Mouse (Mus musculus): ENCODE data around the gene Scnn1a. TPM values are rescaled to one million over a fixed set of nuclear protein-coding genes. Genes with fewer than 3 reads are reported as not detected.
"Not testable (repeated sequence)": the region's sequence is repeated elsewhere in the genome, so short reads cannot be mapped to it uniquely, and the experiment has no call there.

The Scnn1a gene
- polyA plus RNA-seq, 1 experiment from 2014 or later: 0.21 TPM

- ATAC-seq (replicated peaks; ENCODE audit: low FRiP score): no peak
- H3K9me3 ChIP-seq (ENCODE audit: control insufficient read depth, low read length): no peaks in the 10 kb centered on the region
- no peaks in the 10 kb centered on the region for H3K36me3 ChIP-seq (ENCODE audit: control insufficient read depth, insufficient read depth, low read length)
- no peak overlapping the region for H3K9ac ChIP-seq (ENCODE audit: low read length)
- WGBS: 88% methylated on average over 4 of the region's 4 CpGs
- no peaks in the 10 kb centered on the region for H3K4me1 ChIP-seq (replicated peaks; ENCODE audit: control insufficient read depth, insufficient read depth, low read length)
- no peak overlapping the region for H3K27ac ChIP-seq (ENCODE audit: low read depth, low read length)
- no peak overlapping the region for H3K4me3 ChIP-seq (ENCODE audit: low read depth, low read length)
- H3K27me3 ChIP-seq (ENCODE audit: control insufficient read depth, insufficient read depth, low read length): no peaks in the 10 kb centered on the region
- no peak for DNase-seq (ENCODE audit: low spot score)
- H3K4me2 ChIP-seq (ENCODE audit: low read depth, low read length, severe bottlenecking): no peak overlapping the region
Observed at GRCm38 (mm10) chr6:125303242-125303641, 17.2 kb upstream of the Scnn1a start.

GRCm38 (mm10) chr6:125304408-125304807 is 16.1 kb upstream of the Scnn1a start:
- not testable (repeated sequence) for H3K4me1 ChIP-seq (replicated peaks; ENCODE audit: control insufficient read depth, insufficient read depth, low read length); H3K9me3 ChIP-seq (ENCODE audit: control insufficient read depth, low read length); H3K27me3 ChIP-seq (ENCODE audit: control insufficient read depth, insufficient read depth, low read length); H3K4me3 ChIP-seq (ENCODE audit: low read depth, low read length); H3K27ac ChIP-seq (ENCODE audit: low read depth, low read length); H3K4me2 ChIP-seq (ENCODE audit: low read depth, low read length, severe bottlenecking); DNase-seq (ENCODE audit: low spot score); ATAC-seq (replicated peaks; ENCODE audit: low FRiP score); H3K9ac ChIP-seq (ENCODE audit: low read length); H3K36me3 ChIP-seq (ENCODE audit: control insufficient read depth, insufficient read depth, low read length)
- WGBS: 88% methylated on average over 7 of the region's 7 CpGs

GRCm38 (mm10) chr6:125305465-125305864 is 15.0 kb upstream of the Scnn1a start:
- Histone ChIP-seq H3K27ac (ENCODE audit: low read depth, low read length) (no peak overlapping the region), H3K4me3 (ENCODE audit: low read depth, low read length) (no peak overlapping the region), H3K4me1 (replicated peaks; ENCODE audit: control insufficient read depth, insufficient read depth, low read length) (no peaks in the 10 kb centered on the region), H3K4me2 (ENCODE audit: low read depth, low read length, severe bottlenecking) (no peak overlapping the region), H3K9ac (ENCODE audit: low read length) (no peak overlapping the region), H3K27me3 (ENCODE audit: control insufficient read depth, insufficient read depth, low read length) (no peaks in the 10 kb centered on the region), H3K9me3 (ENCODE audit: control insufficient read depth, low read length) (no peaks in the 10 kb centered on the region), H3K36me3 (ENCODE audit: control insufficient read depth, insufficient read depth, low read length) (no peaks in the 10 kb centered on the region)
- ATAC-seq (replicated peaks; ENCODE audit: low FRiP score): no peak
- no peak for DNase-seq (ENCODE audit: low spot score)
- 92% methylated on average over 6 of the region's 6 CpGs for WGBS

GRCm38 (mm10) chr6:125307091-125307490 is 13.4 kb upstream of the Scnn1a start:
- ATAC-seq (replicated peaks; ENCODE audit: low FRiP score): no peak
- no peak overlapping the region for H3K9ac ChIP-seq (ENCODE audit: low read length)
- no peaks in the 10 kb centered on the region for H3K9me3 ChIP-seq (ENCODE audit: control insufficient read depth, low read length)
- WGBS: 94% methylated on average over 5 of the region's 5 CpGs
- H3K36me3 ChIP-seq (ENCODE audit: control insufficient read depth, insufficient read depth, low read length): no peaks in the 10 kb centered on the region
- H3K27me3 ChIP-seq (ENCODE audit: control insufficient read depth, insufficient read depth, low read length): no peaks in the 10 kb centered on the region
- no peak overlapping the region for H3K4me2 ChIP-seq (ENCODE audit: low read depth, low read length, severe bottlenecking)
- H3K4me1 ChIP-seq (replicated peaks; ENCODE audit: control insufficient read depth, insufficient read depth, low read length): no peaks in the 10 kb centered on the region
- DNase-seq (ENCODE audit: low spot score): no peak
- no peak overlapping the region for H3K27ac ChIP-seq (ENCODE audit: low read depth, low read length)
- H3K4me3 ChIP-seq (ENCODE audit: low read depth, low read length): no peak overlapping the region

- Histone ChIP-seq H3K9me3 (ENCODE audit: control insufficient read depth, low read length) (no peaks in the 10 kb centered on the region), H3K27me3 (ENCODE audit: control insufficient read depth, insufficient read depth, low read length) (no peaks in the 10 kb centered on the region), H3K27ac (ENCODE audit: low read depth, low read length) (no peak overlapping the region), H3K4me2 (ENCODE audit: low read depth, low read length, severe bottlenecking) (no peak overlapping the region), H3K9ac (ENCODE audit: low read length) (no peak overlapping the region), H3K36me3 (ENCODE audit: control insufficient read depth, insufficient read depth, low read length) (no peaks in the 10 kb centered on the region), H3K4me3 (ENCODE audit: low read depth, low read length) (no peak overlapping the region), H3K4me1 (replicated peaks; ENCODE audit: control insufficient read depth, insufficient read depth, low read length) (peaks cover 5% of the 10 kb centered on the region; the same call in 1 of the 2 replicates)
- DNase-seq (ENCODE audit: low spot score) (peak; percentile 70), ATAC-seq (replicated peaks; ENCODE audit: low FRiP score) (peak; percentile 55)
- 9% methylated on average over 13 of the region's 13 CpGs for WGBS
Observed at GRCm38 (mm10) chr6:125308921-125309320, 11.5 kb upstream of the Scnn1a start.

- H3K4me2 ChIP-seq (ENCODE audit: low read depth, low read length, severe bottlenecking): no peak overlapping the region
- H3K27ac ChIP-seq (ENCODE audit: low read depth, low read length): no peak overlapping the region
- 37% methylated on average over 5 of the region's 5 CpGs for WGBS
- no peak for ATAC-seq (replicated peaks; ENCODE audit: low FRiP score)
- H3K9me3 ChIP-seq (ENCODE audit: control insufficient read depth, low read length): no peaks in the 10 kb centered on the region
- no peaks in the 10 kb centered on the region for H3K36me3 ChIP-seq (ENCODE audit: control insufficient read depth, insufficient read depth, low read length)
- DNase-seq (ENCODE audit: low spot score): no peak
- no peaks in the 10 kb centered on the region for H3K27me3 ChIP-seq (ENCODE audit: control insufficient read depth, insufficient read depth, low read length)
- no peak overlapping the region for H3K9ac ChIP-seq (ENCODE audit: low read length)
- no peak overlapping the region for H3K4me3 ChIP-seq (ENCODE audit: low read depth, low read length)
- peaks cover 5% of the 10 kb centered on the region; the same call in 1 of the 2 replicates for H3K4me1 ChIP-seq (replicated peaks; ENCODE audit: control insufficient read depth, insufficient read depth, low read length)
Observed at GRCm38 (mm10) chr6:125309406-125309805, 11.1 kb upstream of the Scnn1a start.

- no peak overlapping the region for H3K4me2 ChIP-seq (ENCODE audit: low read depth, low read length, severe bottlenecking)
- no peak overlapping the region for H3K9ac ChIP-seq (ENCODE audit: low read length)
- no peaks in the 10 kb centered on the region for H3K27me3 ChIP-seq (ENCODE audit: control insufficient read depth, insufficient read depth, low read length)
- no peak for ATAC-seq (replicated peaks; ENCODE audit: low FRiP score)
- no peak for DNase-seq (ENCODE audit: low spot score)
- no peak overlapping the region for H3K27ac ChIP-seq (ENCODE audit: low read depth, low read length)
- WGBS: 88% methylated on average over 9 of the region's 9 CpGs
- H3K4me3 ChIP-seq (ENCODE audit: low read depth, low read length): no peak overlapping the region
- H3K4me1 ChIP-seq (replicated peaks; ENCODE audit: control insufficient read depth, insufficient read depth, low read length): peaks cover 5% of the 10 kb centered on the region; the same call in 1 of the 2 replicates
- no peaks in the 10 kb centered on the region for H3K9me3 ChIP-seq (ENCODE audit: control insufficient read depth, low read length)
- no peaks in the 10 kb centered on the region for H3K36me3 ChIP-seq (ENCODE audit: control insufficient read depth, insufficient read depth, low read length)
Observed at GRCm38 (mm10) chr6:125312171-125312570, 8.3 kb upstream of the Scnn1a start.

GRCm38 (mm10) chr6:125312581-125313355 is 7.7 kb upstream of the Scnn1a start:
- WGBS: 71% methylated on average over 22 of the region's 22 CpGs
- Histone ChIP-seq H3K27ac (ENCODE audit: low read depth, low read length) (no peak overlapping the region), H3K4me3 (ENCODE audit: low read depth, low read length) (peak overlapping the region; percentile 30), H3K9me3 (ENCODE audit: control insufficient read depth, low read length) (no peaks in the 10 kb centered on the region), H3K4me1 (replicated peaks; ENCODE audit: control insufficient read depth, insufficient read depth, low read length) (peaks cover 5% of the 10 kb centered on the region; the same call in 1 of the 2 replicates), H3K4me2 (ENCODE audit: low read depth, low read length, severe bottlenecking) (peak overlapping the region; percentile 57; the same call in 1 of the 2 replicates), H3K27me3 (ENCODE audit: control insufficient read depth, insufficient read depth, low read length) (no peaks in the 10 kb centered on the region), H3K9ac (ENCODE audit: low read length) (peak overlapping the region; percentile 70; the same call in 1 of the 2 replicates), H3K36me3 (ENCODE audit: control insufficient read depth, insufficient read depth, low read length) (no peaks in the 10 kb centered on the region)
- no peak for DNase-seq (ENCODE audit: low spot score)
- ATAC-seq (replicated peaks; ENCODE audit: low FRiP score): no peak
